Mouse (Mus musculus) thymus, adult 2 months (tissue): Measurements from ENCODE around the gene Abr. TPM values are rescaled to one million over a fixed set of nuclear protein-coding genes. Genes with fewer than 3 reads are reported as not detected.

Experiments
- DNase-seq: peaks from one replicate; pipeline ENCODE4 v3.0.0; 2021
- H3K27ac ChIP-seq: fragments of 200-500 bp; 2 replicates; pipeline ENCODE4 v1.5.1; 2012; ENCODE audit warnings: low read length, control low read depth; ENCODE audit not compliant: control insufficient read depth, insufficient read depth
- H3K27me3 ChIP-seq: fragments of 200-500 bp; 2 replicates; pipeline ENCODE4 v1.6.1; 2012; ENCODE audit warnings: mild to moderate bottlenecking, low read length, moderate library complexity, mixed read lengths; ENCODE audit not compliant: control insufficient read depth, insufficient read depth
- H3K36me3 ChIP-seq: fragments of 200-500 bp; 2 replicates; pipeline ENCODE4 v1.6.1; 2012; ENCODE audit warnings: mild to moderate bottlenecking, low read length, moderate library complexity; ENCODE audit not compliant: control insufficient read depth, insufficient read depth
- H3K4me1 ChIP-seq: fragments of 200-500 bp; replicated peaks from 2 replicates; pipeline ENCODE4 v1.6.1; 2012; ENCODE audit warnings: low read length; ENCODE audit not compliant: control insufficient read depth, insufficient read depth
- H3K4me3 ChIP-seq: fragments of 200-500 bp; 2 replicates; pipeline ENCODE4 v1.5.1; 2012; ENCODE audit warnings: mild to moderate bottlenecking, low read length, control low read depth, moderate library complexity; ENCODE audit not compliant: control insufficient read depth, insufficient read depth
- CTCF ChIP-seq: fragments of 200-500 bp; IDR thresholded peaks from 2 replicates; pipeline ENCODE4 v1.5.1; 2012; ENCODE audit warnings: mild to moderate bottlenecking, control low read depth, low read length, moderate library complexity, borderline replicate concordance; ENCODE audit not compliant: control insufficient read depth, poor library complexity, insufficient read depth; ENCODE audit errors: extremely low read depth
- POLR2A ChIP-seq: fragments of 200-500 bp; IDR thresholded peaks from 2 replicates; pipeline ENCODE4 v1.6.1; 2012; ENCODE audit warnings: mild to moderate bottlenecking, low read length, control low read depth, moderate library complexity; ENCODE audit not compliant: control insufficient read depth, poor library complexity, insufficient read depth; ENCODE audit errors: extremely low read depth
- WGBS: fragments of 180-500 bp; shearing (Covaris S2); methylation state at CpG from one replicate; pipeline ENCODE4 v1.1.7; 2018; 5-methylcytosine and 5-hydroxymethylcytosine counted together
- polyA plus RNA-seq: library from polyadenylated mRNA; depleted of rRNA; stranded (reverse); fragments of >200 nt; gene quantifications from 2 replicates; pipeline ENCODE4 v1.2.3, GENCODE M21; 2012

The Abr gene
- polyA plus RNA-seq, 1 experiment: 75.0 TPM

DNA sequence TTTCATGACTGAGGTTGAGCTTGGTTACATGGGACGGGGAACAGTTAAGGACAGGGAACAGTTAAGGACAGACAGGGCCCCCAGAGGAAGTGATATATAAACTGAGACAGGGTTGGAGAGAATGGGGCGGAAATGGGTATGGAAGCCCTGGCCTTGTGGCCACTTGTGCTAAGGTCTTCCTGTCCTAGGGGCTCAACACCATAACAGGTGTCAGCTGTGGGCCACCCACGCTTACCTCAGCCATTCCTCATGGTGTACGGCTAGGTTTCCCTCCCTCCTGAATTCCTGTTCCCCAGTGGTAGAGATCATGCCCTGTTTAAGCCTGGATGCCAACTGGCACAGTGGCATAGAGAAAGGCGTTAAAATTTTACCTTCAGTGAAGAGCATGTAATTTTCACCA lies 135.1 kb downstream of the Abr start:
- no peak overlapping the region for H3K27ac ChIP-seq
- peaks cover 19% of the 10 kb centered on the region for H3K4me1 ChIP-seq
- no peak for TF ChIP-seq CTCF
- TF ChIP-seq POLR2A: no peak
- H3K27me3 ChIP-seq: no peaks in the 10 kb centered on the region
- H3K4me3 ChIP-seq: no peak overlapping the region
- WGBS: 88% methylated on average over 5 of the region's 5 CpGs
- DNase-seq: no peak
- H3K36me3 ChIP-seq: peaks cover 6% of the 10 kb centered on the region

DNA sequence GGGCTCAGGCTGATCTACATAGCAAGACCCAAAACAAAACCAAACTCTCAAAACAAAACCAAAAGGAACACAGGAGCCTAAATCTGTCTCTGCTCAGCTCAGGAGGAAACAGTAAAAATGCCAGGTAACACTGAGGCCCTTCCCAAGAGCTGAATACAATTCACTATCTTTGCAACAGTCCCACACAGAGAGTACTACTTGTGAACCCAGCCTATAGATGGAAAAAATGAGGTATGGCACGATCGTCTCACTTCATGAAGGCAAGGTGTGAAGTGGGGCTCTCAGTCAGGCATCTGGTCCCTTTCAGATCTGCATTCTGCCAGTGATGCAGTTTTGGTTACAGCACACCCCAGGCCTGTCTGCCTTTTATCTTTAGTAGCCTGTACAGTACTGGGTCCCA lies 138.1 kb downstream of the Abr start:
- no peak overlapping the region for H3K4me3 ChIP-seq
- H3K4me1 ChIP-seq: peaks cover 29% of the 10 kb centered on the region
- H3K27me3 ChIP-seq: no peaks in the 10 kb centered on the region
- WGBS: 91% methylated on average over 2 of the region's 2 CpGs
- DNase-seq: no peak
- TF ChIP-seq POLR2A (no peak), CTCF (no peak)
- H3K36me3 ChIP-seq: peaks cover 6% of the 10 kb centered on the region
- no peak overlapping the region for H3K27ac ChIP-seq

DNA sequence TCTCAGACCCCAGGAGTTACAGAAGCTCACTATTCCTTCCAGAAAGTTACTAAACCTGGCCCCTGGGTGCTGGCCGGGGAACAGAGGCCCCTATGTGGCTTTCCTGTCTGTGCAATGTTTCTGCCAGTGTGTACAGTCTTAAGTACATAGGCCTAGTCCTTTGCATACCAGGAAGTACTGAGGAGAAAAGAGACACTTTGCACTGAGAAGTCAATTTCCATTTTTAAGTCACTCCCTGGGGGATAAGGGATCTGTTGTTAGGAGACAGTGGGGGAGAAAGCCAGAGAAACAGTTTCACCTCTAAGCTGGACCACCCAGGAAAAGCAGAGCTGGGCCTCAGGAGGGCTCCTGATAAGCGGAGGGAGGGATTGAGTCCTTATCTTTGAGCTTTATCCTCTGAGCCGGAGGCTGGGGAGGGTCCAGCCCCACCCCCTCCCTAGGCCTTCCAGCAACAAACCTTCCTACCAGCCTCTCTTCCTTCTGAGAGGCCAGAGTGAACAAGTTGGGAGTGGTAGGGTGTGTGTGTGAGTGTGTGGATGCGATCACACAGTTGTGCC lies 138.9 kb downstream of the Abr start:
- H3K27ac ChIP-seq: peak overlapping the region; percentile 56
- no peaks in the 10 kb centered on the region for H3K27me3 ChIP-seq
- DNase-seq: no peak
- H3K36me3 ChIP-seq: peaks cover 13% of the 10 kb centered on the region
- peaks cover 35% of the 10 kb centered on the region for H3K4me1 ChIP-seq
- 72% methylated on average over 4 of the region's 4 CpGs for WGBS
- TF ChIP-seq CTCF: no peak
- TF ChIP-seq POLR2A: no peak
- H3K4me3 ChIP-seq: no peak overlapping the region

DNA sequence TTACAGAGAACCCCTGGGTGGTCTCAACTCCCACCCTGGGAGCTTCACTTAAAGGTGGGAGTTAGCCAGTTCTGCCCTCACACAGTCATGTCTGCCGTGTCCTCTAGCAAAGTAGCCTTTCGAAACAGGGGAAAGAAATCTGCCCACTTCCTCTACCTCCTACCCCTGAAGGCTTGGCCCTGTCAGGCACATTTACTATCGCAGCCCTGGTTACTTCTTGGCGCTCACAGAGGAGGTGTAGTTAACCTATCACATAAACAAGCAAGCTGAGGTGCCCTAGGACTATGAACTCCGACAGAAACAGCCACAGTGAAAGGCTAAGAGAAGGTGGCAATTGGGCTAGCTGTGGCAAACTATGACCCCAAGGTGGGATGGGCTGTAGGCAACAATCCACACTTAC lies 139.4 kb downstream of the Abr start:
- no peak overlapping the region for H3K4me3 ChIP-seq

DNA sequence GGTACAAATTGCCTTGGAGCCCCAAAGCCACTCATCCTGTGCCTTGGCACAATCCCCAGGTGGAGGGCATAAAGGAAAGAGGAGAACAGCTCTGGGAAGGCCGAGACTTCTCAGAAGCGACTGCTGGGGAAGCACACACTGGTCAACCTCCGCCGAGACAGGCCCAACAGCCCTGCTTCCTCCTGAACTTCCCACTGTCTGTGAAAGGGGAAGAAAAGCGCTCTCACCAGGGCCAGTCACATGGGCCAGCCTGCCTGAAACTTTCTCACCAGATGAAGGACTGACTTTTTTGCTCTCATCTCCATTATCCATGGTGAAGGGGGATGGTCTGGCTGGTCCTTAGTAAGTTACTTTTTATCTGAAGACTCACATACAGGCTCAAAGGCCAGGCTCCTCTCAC lies 139.9 kb downstream of the Abr start:
- TF ChIP-seq POLR2A (no peak), CTCF (no peak)
- H3K4me3 ChIP-seq: no peak overlapping the region
- peaks cover 17% of the 10 kb centered on the region for H3K36me3 ChIP-seq
- H3K4me1 ChIP-seq: peaks cover 36% of the 10 kb centered on the region
- WGBS: 76% methylated on average over 5 of the region's 5 CpGs
- DNase-seq: no peak
- H3K27ac ChIP-seq: peak overlapping the region; percentile 56; the same call in 1 of the 2 replicates
- no peaks in the 10 kb centered on the region for H3K27me3 ChIP-seq

More for the DNA sequence above, 139.4 kb downstream of the Abr start:
- Histone ChIP-seq H3K27me3 (no peaks in the 10 kb centered on the region), H3K36me3 (peaks cover 17% of the 10 kb centered on the region), H3K4me1 (peaks cover 35% of the 10 kb centered on the region), H3K27ac (peak overlapping the region; percentile 56)
- DNase-seq: no peak
- TF ChIP-seq POLR2A (no peak), CTCF (no peak)
- WGBS: 37% methylated on average over 5 of the region's 5 CpGs

DNA sequence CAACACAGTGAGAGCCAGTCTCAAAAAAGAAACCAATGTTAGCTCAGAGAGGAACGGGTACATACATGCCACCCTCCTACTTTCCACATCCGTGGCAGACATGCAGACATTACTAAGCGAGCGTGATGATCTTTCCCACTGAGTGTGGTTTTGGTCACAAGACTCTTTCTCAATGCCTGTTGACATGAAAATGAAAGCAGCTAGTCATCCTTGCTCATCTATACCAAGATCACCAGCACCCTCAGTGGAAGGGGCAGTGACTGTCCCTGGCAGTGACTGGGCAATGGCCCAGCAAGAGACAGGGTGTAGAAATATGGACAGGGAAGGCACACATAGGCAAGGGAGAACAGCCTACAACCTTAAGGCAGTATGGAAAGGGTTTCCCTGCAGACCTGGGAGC lies 142.4 kb downstream of the Abr start:
- peak; percentile 46 for DNase-seq
- no peaks in the 10 kb centered on the region for H3K27me3 ChIP-seq
- 14% methylated on average over 4 of the region's 4 CpGs for WGBS
- H3K36me3 ChIP-seq: peaks cover 15% of the 10 kb centered on the region
- no peak for TF ChIP-seq POLR2A
- TF ChIP-seq CTCF: no peak
- peak overlapping the region; percentile 74 for H3K27ac ChIP-seq
- H3K4me3 ChIP-seq: no peak overlapping the region
- peaks cover 40% of the 10 kb centered on the region for H3K4me1 ChIP-seq
